Mouse (Mus musculus) mouse trophoblast stem cell (cell line): ENCODE measurements around the gene Fnip1.
"Not testable (repeated sequence)": the region's sequence is repeated elsewhere in the genome, so short reads cannot be mapped to it uniquely, and the experiment has no call there.

Source experiments
- in situ Hi-C, 2 experiments: fragments of 300-500 bp; cut with MseI, MboI; formaldehyde crosslinking; loops; 2 replicates in 1 of 2; 3 replicates in 1 of 2; pipeline ENCODE4 v1.15.1; 2025

The Fnip1 gene

GRCm38 (mm10) chr11:54437823-54438337 lies at the start of gene Fnip1:
Fnip1 (plus strand) TSS chr11:54438199.
- in situ Hi-C loops, result no loop called here

GRCm38 (mm10) chr11:54390386-54390785 lies 47.6 kb upstream of the Fnip1 start:
- in situ Hi-C loops, result no loop called here

- in situ Hi-C loops, result no loop called here
These were observed 46.7 kb upstream of the Fnip1 start for GRCm38 (mm10) chr11:54391326-54391725.

- in situ Hi-C loops, result no loop called here
These were observed 41.3 kb upstream of the Fnip1 start for GRCm38 (mm10) chr11:54396686-54397085.

- in situ Hi-C loops, result no loop called here
These were observed 39.9 kb upstream of the Fnip1 start for GRCm38 (mm10) chr11:54398058-54398457.

- in situ Hi-C loops, result not testable (repeated sequence)
These were observed 37.2 kb upstream of the Fnip1 start for GRCm38 (mm10) chr11:54400803-54401202.

GRCm38 (mm10) chr11:54404885-54405284 lies 33.1 kb upstream of the Fnip1 start:
- in situ Hi-C loops, result no loop called here

- in situ Hi-C loops, result no loop called here
These were observed 31.0 kb upstream of the Fnip1 start for GRCm38 (mm10) chr11:54406930-54407546.

- in situ Hi-C loops, result no loop called here
These were observed 27.4 kb upstream of the Fnip1 start for GRCm38 (mm10) chr11:54410612-54411011.

- in situ Hi-C loops, result no loop called here
These were observed 25.0 kb upstream of the Fnip1 start for GRCm38 (mm10) chr11:54413017-54413416.

GRCm38 (mm10) chr11:54423007-54423406 lies 15.0 kb upstream of the Fnip1 start:
- in situ Hi-C loops, result no loop called here

- in situ Hi-C loops, result no loop called here
These were observed 11.7 kb upstream of the Fnip1 start for GRCm38 (mm10) chr11:54426267-54426666.

GRCm38 (mm10) chr11:54427138-54427537 lies 10.9 kb upstream of the Fnip1 start:
- in situ Hi-C loops, result no loop called here

- in situ Hi-C loops, result no loop called here
These were observed 10.2 kb upstream of the Fnip1 start for GRCm38 (mm10) chr11:54427695-54428352.

- in situ Hi-C loops, result no loop called here
These were observed 8.8 kb upstream of the Fnip1 start for GRCm38 (mm10) chr11:54429224-54429623.

- in situ Hi-C loops, result no loop called here
These were observed 2.2 kb upstream of the Fnip1 start for GRCm38 (mm10) chr11:54435797-54436196.

- in situ Hi-C loops, result no loop called here
These were observed 633 bp upstream of the Fnip1 start for GRCm38 (mm10) chr11:54437310-54437822.

GRCm38 (mm10) chr11:54438366-54438781 lies 375 bp downstream of the Fnip1 start:
- in situ Hi-C loops, result no loop called here

GRCm38 (mm10) chr11:54438991-54439690 lies 1.1 kb downstream of the Fnip1 start:
- in situ Hi-C loops, result no loop called here

GRCm38 (mm10) chr11:54439691-54440029 lies 1.7 kb downstream of the Fnip1 start:
- in situ Hi-C loops, result no loop called here

- in situ Hi-C loops, result not testable (repeated sequence)
These were observed 12.8 kb downstream of the Fnip1 start for GRCm38 (mm10) chr11:54450757-54451156.

GRCm38 (mm10) chr11:54454516-54454915 lies 16.5 kb downstream of the Fnip1 start:
- in situ Hi-C loops, result no loop called here
